Mouse (Mus musculus) bone marrow macrophage, adult 2 months (primary cell): ENCODE results near the gene Arsa. TPM values are rescaled to one million over a fixed set of nuclear protein-coding genes. Genes with fewer than 3 reads are reported as not detected.

Experiments used
- H3K27ac ChIP-seq: 2 replicates; pipeline ENCODE4 v1.5.1; 2012; ENCODE audit warnings: low read depth, low read length; ENCODE audit not compliant: insufficient read depth
- H3K4me1 ChIP-seq: 2 replicates; pipeline ENCODE4 v1.6.1; 2012; ENCODE audit warnings: low read length; ENCODE audit not compliant: control insufficient read depth, insufficient read depth
- H3K4me3 ChIP-seq: 2 replicates; pipeline ENCODE4 v1.5.1; 2012; ENCODE audit warnings: mild to moderate bottlenecking, low read length, moderate library complexity; ENCODE audit not compliant: insufficient read depth
- CTCF ChIP-seq: IDR thresholded peaks from 2 replicates; pipeline ENCODE4 v1.5.1; 2012; ENCODE audit warnings: low read depth, mild to moderate bottlenecking, low read length, moderate library complexity
- POLR2A ChIP-seq: IDR thresholded peaks from 2 replicates; pipeline ENCODE4 v1.6.1; 2012; ENCODE audit warnings: mild to moderate bottlenecking, low read depth, low read length, borderline replicate concordance
- polyA plus RNA-seq: library from polyadenylated mRNA; stranded (reverse); fragments of >200 nt; gene quantifications from 2 replicates; pipeline ENCODE4 v1.2.4, GENCODE M21; 2012; ENCODE audit not compliant: missing spikeins, insufficient read depth, insufficient read length

Arsa gene
- polyA plus RNA-seq, 1 experiment = 33.6 TPM

DNA sequence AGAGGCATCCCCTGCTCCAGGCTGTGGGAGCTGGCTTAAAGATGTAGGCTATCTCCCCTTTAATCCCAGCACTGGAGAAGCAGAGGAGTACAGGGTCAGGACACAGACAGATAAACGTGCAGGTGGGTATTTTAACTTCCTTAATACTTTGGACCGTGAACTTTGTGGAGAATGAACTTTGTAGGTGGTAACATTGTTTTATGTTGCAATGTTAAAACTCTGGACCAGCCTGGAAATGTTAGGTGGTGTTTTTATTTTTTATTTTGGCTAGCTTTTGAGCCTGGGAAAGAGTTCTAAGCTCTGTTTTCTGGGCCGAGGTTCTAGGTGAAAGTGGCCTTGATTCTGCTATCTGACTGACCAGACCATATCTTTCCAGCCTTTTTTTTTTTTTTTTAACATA is 46.0 kb downstream of the Arsa start:
- Histone ChIP-seq H3K4me3 (peak overlapping the region; percentile 36; the same call in 1 of the 2 replicates), H3K4me1 (peaks cover 29% of the 10 kb centered on the region), H3K27ac (no peak overlapping the region)
- TF ChIP-seq POLR2A (no peak), CTCF (no peak)

DNA sequence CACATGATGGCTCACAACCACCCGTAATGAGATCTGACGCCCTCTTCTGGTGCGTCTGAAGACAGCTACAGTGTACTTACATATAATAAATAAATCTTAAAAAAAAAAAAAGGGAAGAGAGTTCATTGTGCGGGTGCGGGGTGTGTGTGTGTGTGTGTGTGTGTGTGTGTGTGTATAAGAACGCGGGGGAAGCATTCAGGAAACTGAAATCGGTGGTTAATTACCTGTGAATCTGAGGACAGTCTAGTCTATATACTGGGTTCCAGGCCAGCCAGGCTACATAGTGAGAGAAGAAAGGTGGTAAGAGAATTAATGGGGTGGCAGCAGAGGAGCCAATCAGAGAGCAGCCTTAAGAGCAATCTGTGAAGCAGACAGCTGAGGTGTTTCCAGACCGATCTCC is 46.5 kb downstream of the Arsa start:
- Histone ChIP-seq H3K27ac (peak overlapping the region; percentile 18), H3K4me1 (peaks cover 32% of the 10 kb centered on the region), H3K4me3 (peak overlapping the region; percentile 63; the same call in 1 of the 2 replicates)

DNA sequence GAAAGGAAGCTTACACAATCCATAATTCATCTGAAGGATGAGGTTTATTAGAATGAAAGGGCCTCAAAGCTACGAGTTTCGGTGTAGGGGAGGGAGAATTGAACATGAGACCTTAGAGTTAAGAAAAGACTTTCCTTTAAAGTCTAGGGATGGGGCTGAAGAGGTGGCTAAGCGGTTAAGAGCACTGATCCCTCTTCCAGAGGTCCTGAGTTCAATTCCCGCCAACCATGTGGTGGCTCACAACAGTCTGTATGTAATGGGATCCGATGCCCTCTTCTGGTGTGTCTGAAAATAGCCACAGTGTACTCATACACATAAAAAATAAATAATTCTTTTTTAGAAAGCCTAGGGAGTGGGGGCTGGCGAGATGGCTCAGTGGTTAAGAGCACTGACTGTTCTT is 46.9 kb downstream of the Arsa start:
- TF ChIP-seq POLR2A = no peak
- TF ChIP-seq CTCF = no peak
- Histone ChIP-seq H3K27ac (peak overlapping the region; percentile 18), H3K4me3 (peak overlapping the region; percentile 63), H3K4me1 (peaks cover 32% of the 10 kb centered on the region)

DNA sequence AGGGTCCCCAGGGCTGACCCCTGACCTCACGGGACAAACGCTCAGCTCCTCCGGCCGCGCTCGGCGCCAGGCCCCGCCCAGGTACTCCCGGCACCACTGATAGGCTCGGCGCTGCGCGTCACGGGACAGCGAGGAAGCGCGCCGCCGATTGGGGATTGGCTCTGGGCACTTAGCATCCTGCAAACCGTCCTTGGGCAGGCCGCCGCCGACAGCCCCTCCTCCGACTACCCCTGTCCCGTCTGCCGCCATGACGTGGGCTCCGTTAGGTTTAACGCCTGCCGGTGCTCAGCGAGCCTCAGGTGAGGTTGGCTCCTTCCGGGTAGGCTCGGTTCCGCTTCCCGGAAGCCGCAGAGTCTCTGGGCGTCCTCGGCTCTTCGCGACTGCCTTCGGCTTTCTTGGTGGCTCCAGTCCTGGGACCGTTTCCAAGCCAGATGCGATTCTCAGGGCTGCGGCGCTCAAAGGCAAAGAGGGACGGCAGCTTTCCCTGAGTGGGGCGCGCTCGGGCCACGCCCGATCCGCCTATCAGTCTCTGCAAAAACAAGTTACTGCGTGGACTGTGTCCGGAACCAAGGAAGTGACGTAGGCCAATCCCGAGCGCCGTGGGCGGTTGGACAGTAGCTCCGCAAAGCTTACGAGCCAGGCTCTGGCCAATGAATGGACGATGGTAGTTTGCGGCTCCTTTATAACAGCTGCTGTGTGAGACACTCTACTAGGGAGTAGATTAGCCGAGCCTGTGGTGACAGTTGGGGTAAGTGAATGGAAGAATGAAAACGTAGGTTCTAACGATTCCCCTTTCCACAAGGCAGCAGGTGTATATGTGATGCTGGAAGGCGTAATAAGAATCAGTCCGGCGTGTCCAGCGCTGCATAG is 47.6 kb downstream of the Arsa start, which contains the start of the genes C730034F03Rik, Gm44502 and Chkb:
Gene C730034F03Rik (plus strand): TSS at position 238 of the 870 bp plus-strand sequence.
Gene Gm44502 (minus strand): TSS at position 345 of the 870 bp plus-strand sequence.
Gene Chkb (minus strand): TSS at position 557 of the 870 bp plus-strand sequence.
- TF ChIP-seq CTCF (no peak), POLR2A (no peak)
- Histone ChIP-seq H3K27ac (peak within 1 kb of the TSS; percentile 94), H3K4me3 (peak within 1 kb of the TSS; percentile 63), H3K4me1 (peaks cover 32% of the 10 kb centered on the region)

DNA sequence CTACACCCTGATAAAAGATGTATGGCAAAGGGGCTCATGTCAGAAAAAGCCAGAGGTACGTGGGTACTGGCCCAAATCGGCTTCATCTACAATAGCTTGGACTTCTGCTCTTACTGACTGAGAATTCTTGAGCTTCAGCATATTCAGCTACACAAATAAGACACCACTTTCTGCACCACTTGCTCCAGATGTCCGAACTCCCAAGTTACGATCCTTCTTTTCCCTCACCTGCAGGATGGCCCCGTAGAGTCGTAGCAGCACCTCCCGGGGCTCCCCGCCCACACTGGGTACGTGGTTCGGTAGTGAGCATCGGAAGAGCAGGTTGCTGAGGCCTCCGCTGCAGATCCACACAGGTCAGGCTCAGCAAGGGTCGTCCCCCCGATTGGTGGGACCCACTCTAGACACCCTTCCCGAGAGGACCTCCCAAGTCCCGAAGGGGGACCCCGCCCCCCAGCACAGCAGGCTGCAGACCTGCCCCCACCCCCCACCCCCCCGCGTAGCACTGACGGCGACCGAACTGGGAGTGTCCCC is 48.3 kb downstream of the Arsa start:
- peak overlapping the region; percentile 63 for H3K4me3 ChIP-seq
- TF ChIP-seq POLR2A (no peak), CTCF (no peak)
- no peak overlapping the region for H3K27ac ChIP-seq
- H3K4me1 ChIP-seq = peaks cover 32% of the 10 kb centered on the region

DNA sequence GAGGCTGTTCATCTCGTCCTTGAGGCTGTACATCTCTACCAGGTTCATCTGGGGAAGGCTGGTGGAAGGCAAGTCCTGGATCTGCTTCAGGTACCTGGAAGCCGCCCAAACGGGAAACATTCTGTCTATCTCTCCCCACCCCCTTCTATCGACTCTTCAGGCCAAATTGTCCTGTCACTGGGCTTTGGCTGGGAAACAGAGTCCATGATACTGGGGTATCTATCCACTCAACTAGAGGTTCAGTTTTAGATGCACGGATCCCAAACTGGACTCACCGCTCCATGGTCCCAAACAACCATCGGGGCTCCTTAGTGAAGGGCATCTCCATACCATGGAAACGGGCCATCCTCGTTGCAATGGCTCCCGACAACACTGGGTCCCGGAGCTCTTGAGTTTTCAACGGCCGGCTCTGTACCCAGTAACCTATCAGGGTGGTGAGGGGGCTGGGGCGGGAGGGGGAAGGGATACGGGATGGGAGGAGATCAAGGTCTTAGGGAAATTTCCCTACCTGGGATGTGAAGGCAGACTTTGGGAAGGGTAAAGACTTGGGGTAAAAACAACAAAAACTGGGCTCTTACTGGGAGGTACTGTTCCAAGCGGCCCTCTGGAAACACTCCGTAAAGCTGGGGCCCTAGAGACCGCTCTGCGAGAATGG is 49.0 kb downstream of the Arsa start:
- no peak overlapping the region for H3K27ac ChIP-seq
- peaks cover 32% of the 10 kb centered on the region for H3K4me1 ChIP-seq
- H3K4me3 ChIP-seq = peak overlapping the region; percentile 63
- TF ChIP-seq POLR2A (no peak), CTCF (no peak)

DNA sequence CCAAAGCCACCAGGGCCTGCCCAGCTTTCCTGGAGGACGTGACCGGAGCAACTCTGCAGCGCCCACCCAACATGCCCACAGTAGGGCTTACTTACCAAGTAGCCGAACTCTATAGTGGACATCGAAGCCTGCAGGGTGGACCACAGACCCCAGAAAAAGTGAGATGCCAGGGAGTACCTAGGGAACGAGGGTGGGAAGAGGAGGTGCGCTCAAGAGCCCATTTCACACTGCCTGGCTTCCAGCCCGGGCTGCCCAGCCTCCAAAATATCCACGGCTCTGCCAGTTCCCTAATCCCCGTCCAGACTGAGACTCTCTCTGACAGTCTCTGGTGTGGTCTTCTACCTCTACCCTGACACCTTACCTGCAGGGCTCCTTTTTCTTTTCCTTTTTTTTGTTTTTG is 50.5 kb downstream of the Arsa start:
- Histone ChIP-seq H3K27ac (peak overlapping the region; percentile 10; the same call in 1 of the 2 replicates), H3K4me1 (peaks cover 31% of the 10 kb centered on the region), H3K4me3 (no peak overlapping the region)
- TF ChIP-seq CTCF (no peak), POLR2A (no peak)

DNA sequence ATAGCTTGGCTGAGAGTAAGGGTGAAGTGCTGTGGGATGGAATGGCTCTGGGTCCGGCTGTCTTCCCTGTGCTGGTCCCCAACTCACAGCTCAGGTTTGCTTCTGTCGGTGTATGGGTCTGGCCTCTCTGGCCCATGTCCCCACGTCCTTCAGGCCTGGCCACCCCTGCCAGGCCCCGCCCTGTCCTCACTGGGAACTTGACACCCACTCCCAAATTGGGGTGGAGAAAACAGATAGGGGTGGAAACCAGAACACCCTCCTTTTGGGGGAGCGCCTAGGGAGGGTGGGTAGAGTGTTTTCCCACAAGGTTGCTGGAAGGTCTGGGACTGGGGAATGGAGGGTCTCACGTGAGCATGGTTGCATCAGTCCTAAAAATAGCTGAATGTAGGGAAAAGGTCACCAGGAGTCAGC is 51.5 kb downstream of the Arsa start, which contains the start of gene Cpt1b:
Gene Cpt1b (minus strand): TSS at position 153 of the 411 bp plus-strand sequence.
- Histone ChIP-seq H3K4me3 (no peak within 1 kb of the TSS), H3K27ac (peak within 1 kb of the TSS; percentile 10; the same call in 1 of the 2 replicates), H3K4me1 (peaks cover 23% of the 10 kb centered on the region)
- TF ChIP-seq POLR2A = no peak
- TF ChIP-seq CTCF = no peak

DNA sequence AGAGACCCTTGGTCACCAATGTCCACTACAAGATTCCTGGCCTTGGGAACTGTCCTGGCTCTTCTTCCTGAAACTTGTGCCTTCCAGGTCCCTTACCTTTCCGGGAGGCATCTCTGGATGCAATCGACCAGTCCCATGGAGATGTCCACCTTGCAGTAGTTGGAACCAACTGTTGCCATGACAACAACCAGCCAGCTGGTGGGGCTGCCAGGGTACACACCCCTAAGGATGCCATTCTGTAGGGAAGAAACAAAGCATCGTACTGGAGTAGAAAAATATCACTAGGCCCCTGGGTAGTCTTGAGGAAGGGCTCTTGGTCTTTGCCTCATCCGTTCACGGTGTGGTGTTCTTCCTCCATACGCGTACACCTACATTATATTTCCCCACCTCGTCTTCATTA is 52.6 kb downstream of the Arsa start:
- no peak overlapping the region for H3K4me3 ChIP-seq
- no peak overlapping the region for H3K27ac ChIP-seq
- H3K4me1 ChIP-seq = peaks cover 23% of the 10 kb centered on the region
- TF ChIP-seq POLR2A (no peak), CTCF (no peak)

Other genes starting within 250 kb of the Arsa start
- 71.1 and 79.8 TPM in 2 replicates for gene Sbf1, start 162.1 kb downstream of the Arsa start, polyA plus RNA-seq
- not detected in 2 replicates for gene Adm2, start 154.7 kb downstream of the Arsa start, polyA plus RNA-seq
- not detected in 2 replicates for gene Miox, start 143.0 kb downstream of the Arsa start, polyA plus RNA-seq
- 48.1 and 48.9 TPM in 2 replicates for gene Lmf2, start 121.8 kb downstream of the Arsa start, polyA plus RNA-seq
- gene Ncaph2, start 121.7 kb downstream of the Arsa start, polyA plus RNA-seq = 140 and 142 TPM in 2 replicates
- 12.5 and 15.3 TPM in 2 replicates for gene Sco2, start 103.6 kb downstream of the Arsa start, polyA plus RNA-seq
- gene Tymp, start 100.4 kb downstream of the Arsa start, polyA plus RNA-seq = 0.28 TPM in 1 of 2 replicates, not detected in the other
- not detected in 2 replicates for gene Odf3b, start 98.1 kb downstream of the Arsa start, polyA plus RNA-seq
- gene Klhdc7b, start 92.5 kb downstream of the Arsa start, polyA plus RNA-seq = not detected in 2 replicates
- gene Syce3, start 66.9 kb downstream of the Arsa start, polyA plus RNA-seq = not detected in 2 replicates
- gene Cpt1b, start 51.6 kb downstream of the Arsa start, polyA plus RNA-seq = 2.0 TPM in 1 of 2 replicates, not detected in the other
- gene C730034F03Rik, start 47.8 kb downstream of the Arsa start, polyA plus RNA-seq = 0.72 and 1.1 TPM in 2 replicates
- 0.94 and 1.1 TPM in 2 replicates for gene Gm44502, start 47.7 kb downstream of the Arsa start, polyA plus RNA-seq
- 115 and 138 TPM in 2 replicates for gene Chkb, start 47.5 kb downstream of the Arsa start, polyA plus RNA-seq
- gene Mapk8ip2, start 23.5 kb downstream of the Arsa start, polyA plus RNA-seq = not detected in 2 replicates
- gene Shank3, start 22.2 kb upstream of the Arsa start, polyA plus RNA-seq = not detected in 2 replicates
- not detected in 2 replicates for gene Acr, start 90.9 kb upstream of the Arsa start, polyA plus RNA-seq
- 12.0 and 12.3 TPM in 2 replicates for gene Rabl2, start 114.5 kb upstream of the Arsa start, polyA plus RNA-seq